Mouse (Mus musculus) ES-E14 (cell line): ENCODE results near the gene Tas2r122. TPM values are rescaled to one million over a fixed set of nuclear protein-coding genes. Genes with fewer than 3 reads are reported as not detected.
"Not testable (repeated sequence)": the region's sequence is repeated elsewhere in the genome, so short reads cannot be mapped to it uniquely, and the experiment has no call there.

Experiments
- DNase-seq: peaks from one replicate; pipeline ENCODE4 v3.0.0-alpha.2; 2013; ENCODE audit warnings: low read depth, low spot score
- H3K27ac ChIP-seq: 2 replicates; pipeline ENCODE4 v1.5.1; 2012; ENCODE audit warnings: low read depth, mild to moderate bottlenecking, low read length, moderate library complexity, mixed read lengths; ENCODE audit not compliant: poor library complexity, insufficient read depth, severe bottlenecking
- H3K36me3 ChIP-seq: 2 replicates; pipeline ENCODE4 v1.6.1; 2012; ENCODE audit warnings: mild to moderate bottlenecking, low read length, moderate library complexity, mixed read lengths; ENCODE audit not compliant: control insufficient read depth, poor library complexity, insufficient read depth, severe bottlenecking
- H3K4me1 ChIP-seq, 2 experiments: fragments of 150-350 bp in 1 of 2; sonication (generic) in 1 of 2; 2 replicates each; pipeline ENCODE4 v1.6.1; 2012; ENCODE audit warnings: low read length in 2 of 2, mild to moderate bottlenecking in 1 of 2, mixed read lengths in 1 of 2; ENCODE audit not compliant: control insufficient read depth in 2 of 2, insufficient read depth in 2 of 2, poor library complexity in 1 of 2
- H3K4me3 ChIP-seq, 2 experiments: fragments of 150-350 bp in 1 of 2; sonication (generic) in 1 of 2; 2 replicates each; pipeline ENCODE4 v1.5.1; 2012; ENCODE audit warnings: low read length in 2 of 2, low read depth in 1 of 2, mild to moderate bottlenecking in 1 of 2, mixed read lengths in 1 of 2; ENCODE audit not compliant: insufficient read depth in 1 of 2, poor library complexity in 1 of 2, severe bottlenecking in 1 of 2
- H3K9ac ChIP-seq: 2 replicates; pipeline ENCODE4 v1.6.1; 2012; ENCODE audit warnings: low read depth, mild to moderate bottlenecking, low read length, mixed read lengths; ENCODE audit not compliant: poor library complexity, insufficient read depth, severe bottlenecking
- H3K9me3 ChIP-seq: fragments of 150-350 bp; sonication (generic); 2 replicates; pipeline ENCODE4 v1.6.1; 2012; ENCODE audit warnings: low read depth, mild to moderate bottlenecking, low read length; ENCODE audit not compliant: control insufficient read depth, insufficient read depth
- CHD2 ChIP-seq: IDR thresholded peaks from 2 replicates; pipeline ENCODE4 v1.6.1; 2014; ENCODE audit warnings: mild to moderate bottlenecking, low read depth, low read length, inconsistent platforms
- HCFC1 ChIP-seq: IDR thresholded peaks from 2 replicates; pipeline ENCODE4 v1.6.1; 2012; ENCODE audit warnings: low read length, inconsistent platforms, borderline replicate concordance; ENCODE audit not compliant: insufficient read depth
- MAFK ChIP-seq: IDR thresholded peaks from 2 replicates; pipeline ENCODE4 v1.6.1; 2014; ENCODE audit warnings: mild to moderate bottlenecking, low read depth, low read length, inconsistent platforms; ENCODE audit not compliant: insufficient read depth
- ZC3H11A ChIP-seq: IDR thresholded peaks from 2 replicates; pipeline ENCODE4 v1.6.1; 2012; ENCODE audit warnings: low read depth, mild to moderate bottlenecking, inconsistent platforms, low read length, borderline replicate concordance
- ZNF384 ChIP-seq: IDR thresholded peaks from 2 replicates; pipeline ENCODE4 v1.6.1; 2012; ENCODE audit warnings: low read depth, low read length, inconsistent platforms
- in situ Hi-C, 2 experiments: fragments of 600-800 bp; cut with MboI; formaldehyde crosslinking; loops; one replicate each; pipeline ENCODE4 v1.15.1; 2025; ENCODE audit warnings: low sequenced_read_pairs in 2 of 2, inconsistent platforms in 1 of 2; ENCODE audit not compliant: unreplicated experiment in 2 of 2
- total RNA-seq: library from RNA; depleted of rRNA; stranded (reverse); fragments of 300-350 nt; gene quantifications from 2 replicates; pipeline ENCODE4 v1.2.3, GENCODE M21; 2012; rRNA removed

Gene Tas2r122
- total RNA-seq = not detected in 2 replicates

- H3K36me3 ChIP-seq = no peaks in the 10 kb centered on the region
- no peaks in the 10 kb centered on the region for H3K4me1 ChIP-seq
- TF ChIP-seq CHD2 (no peak), HCFC1 (no peak), ZNF384 (no peak), MAFK (no peak), ZC3H11A (no peak)
- no peaks in the 10 kb centered on the region for H3K9me3 ChIP-seq
- no peak within 1 kb of the TSS for H3K27ac ChIP-seq
- H3K4me3 ChIP-seq = no peak within 1 kb of the TSS
- no peak within 1 kb of the TSS for H3K9ac ChIP-seq
- DNase-seq = no peak
- in situ Hi-C loops = no loop called here
These were observed at the start of gene Tas2r122 for GRCm38 (mm10) chr6:132711828-132712227. TSS of gene Tas2r122 (minus strand) at chr6:132711928.

- Histone ChIP-seq H3K9me3 (no peaks in the 10 kb centered on the region), H3K27ac (no peak within 1 kb of the TSS), H3K4me1 (no peaks in the 10 kb centered on the region), H3K36me3 (no peaks in the 10 kb centered on the region), H3K4me3 (no peak within 1 kb of the TSS), H3K9ac (no peak within 1 kb of the TSS)
- in situ Hi-C loops = no loop called here
- TF ChIP-seq MAFK = no peak
- TF ChIP-seq HCFC1 = no peak
- TF ChIP-seq ZNF384 = no peak
- no peak for TF ChIP-seq ZC3H11A
- TF ChIP-seq CHD2 = no peak
- no peak for DNase-seq
These were observed 42.7 kb upstream of the Tas2r122 start, which contains the start of gene Tas2r124 for GRCm38 (mm10) chr6:132754430-132754829. TSS of gene Tas2r124 (plus strand) at chr6:132754730.

- H3K36me3 ChIP-seq = no peaks in the 10 kb centered on the region
- H3K4me3 ChIP-seq = no peak overlapping the region
- H3K4me1 ChIP-seq = no peaks in the 10 kb centered on the region
- no peak overlapping the region for H3K9ac ChIP-seq
- H3K27ac ChIP-seq = no peak overlapping the region
- in situ Hi-C loops = no loop called here
- TF ChIP-seq HCFC1 (no peak), CHD2 (no peak), MAFK (no peak), ZC3H11A (no peak), ZNF384 (no peak)
- DNase-seq = no peak
- H3K9me3 ChIP-seq = no peaks in the 10 kb centered on the region
These were observed 38.5 kb upstream of the Tas2r122 start for GRCm38 (mm10) chr6:132750206-132750605.

- Histone ChIP-seq H3K9ac (no peak within 1 kb of the TSS), H3K9me3 (no peaks in the 10 kb centered on the region), H3K27ac (no peak within 1 kb of the TSS), H3K4me1 (no peaks in the 10 kb centered on the region), H3K4me3 (no peak within 1 kb of the TSS), H3K36me3 (no peaks in the 10 kb centered on the region)
- in situ Hi-C loops = no loop called here
- no peak for DNase-seq
- TF ChIP-seq ZC3H11A (no peak), HCFC1 (no peak), MAFK (no peak), ZNF384 (no peak)
These were observed 26.2 kb upstream of the Tas2r122 start, which contains the start of gene Tas2r115 for GRCm38 (mm10) chr6:132737935-132738334. TSS of gene Tas2r115 (minus strand) at chr6:132738035.

- no peak within 1 kb of the TSS for H3K4me3 ChIP-seq
- H3K4me1 ChIP-seq = no peaks in the 10 kb centered on the region
- no peak within 1 kb of the TSS for H3K9ac ChIP-seq
- in situ Hi-C loops = no loop called here
- H3K27ac ChIP-seq = no peak within 1 kb of the TSS
- no peaks in the 10 kb centered on the region for H3K9me3 ChIP-seq
- no peak for TF ChIP-seq CHD2
- TF ChIP-seq ZNF384 = no peak
- TF ChIP-seq HCFC1 = no peak
- TF ChIP-seq MAFK = no peak
- no peak for TF ChIP-seq ZC3H11A
- DNase-seq = no peak
- no peaks in the 10 kb centered on the region for H3K36me3 ChIP-seq
These were observed 10.8 kb downstream of the Tas2r122 start, which contains the start of gene Tas2r121 for GRCm38 (mm10) chr6:132700907-132701306. TSS of gene Tas2r121 (minus strand) at chr6:132701007.

- H3K4me1 ChIP-seq, H3K4me3 ChIP-seq, H3K9ac ChIP-seq, H3K27ac ChIP-seq, H3K9me3 ChIP-seq, DNase-seq, H3K36me3 ChIP-seq, in situ Hi-C loops: not testable (repeated sequence)
These were observed 20.1 kb downstream of the Tas2r122 start for GRCm38 (mm10) chr6:132691596-132691995.
